Mouse (Mus musculus) limb, embryonic 12.5 days (tissue): ENCODE results near the gene Bpifb1. TPM values are rescaled to one million over a fixed set of nuclear protein-coding genes. Genes with fewer than 3 reads are reported as not detected.
"Not testable (repeated sequence)": the region's sequence is repeated elsewhere in the genome, so short reads cannot be mapped to it uniquely, and the experiment has no call there.

Source experiments
- ATAC-seq: fragments of 200-750 bp; cut with Nextera tagmentation; 2 replicates; pipeline ENCODE4 v1.8.0; 2017; ENCODE audit warnings: low read depth, moderate TSS enrichment; ENCODE audit not compliant: insufficient number of reproducible peaks, insufficient read depth, low FRiP score, low TSS enrichment
- H3K27ac ChIP-seq: fragments of 300-500 bp; sonication (generic); 2 replicates; pipeline ENCODE4 v1.5.1; 2016; ENCODE audit warnings: mild to moderate bottlenecking, moderate library complexity
- H3K27me3 ChIP-seq: fragments of 300-500 bp; sonication (generic); 2 replicates; pipeline ENCODE4 v1.6.1; 2016; ENCODE audit warnings: mild to moderate bottlenecking, moderate library complexity
- H3K36me3 ChIP-seq: fragments of 300-500 bp; sonication (generic); 2 replicates; pipeline ENCODE4 v1.6.1; 2016; ENCODE audit warnings: mild to moderate bottlenecking, moderate library complexity
- H3K4me1 ChIP-seq: fragments of 300-500 bp; sonication (generic); replicated peaks from 2 replicates; pipeline ENCODE4 v1.6.1; 2016
- H3K4me2 ChIP-seq: fragments of 300-500 bp; sonication (generic); 2 replicates; pipeline ENCODE4 v1.6.1; 2016; ENCODE audit warnings: mild to moderate bottlenecking, moderate library complexity
- H3K4me3 ChIP-seq: fragments of 300-500 bp; sonication (generic); replicated peaks from 2 replicates; pipeline ENCODE4 v1.5.1; 2016; ENCODE audit warnings: mild to moderate bottlenecking
- H3K9ac ChIP-seq: fragments of 300-500 bp; sonication (generic); replicated peaks from 2 replicates; pipeline ENCODE4 v1.6.1; 2016; ENCODE audit warnings: mild to moderate bottlenecking, moderate library complexity
- H3K9me3 ChIP-seq: fragments of 300-500 bp; sonication (generic); 2 replicates; pipeline ENCODE4 v1.6.1; 2016; ENCODE audit warnings: mild to moderate bottlenecking, moderate library complexity
- WGBS: fragments of 180-500 bp; shearing (Covaris S2); methylation state at CpG from one replicate; pipeline ENCODE4 v1.1.7; 2016; 5-methylcytosine and 5-hydroxymethylcytosine counted together
- polyA plus RNA-seq: library from polyadenylated mRNA; unstranded; fragments of >200 nt; fragmentation: Nextera tagmentation; extraction: Ambion mirVana; gene quantifications from 2 replicates; pipeline ENCODE4 v1.2.1, GENCODE M21; 2016

Gene Bpifb1
- polyA plus RNA-seq, 1 experiment from 2014 or later: not detected

GRCm38 (mm10) chr2:154255254-154255653 is 64.6 kb downstream of the Bpifb1 start:
- WGBS: 89% methylated on average over 2 of the region's 4 CpGs
- ATAC-seq, H3K27me3 ChIP-seq, H3K4me3 ChIP-seq, H3K27ac ChIP-seq, H3K36me3 ChIP-seq, H3K4me1 ChIP-seq, H3K9me3 ChIP-seq, H3K4me2 ChIP-seq, H3K9ac ChIP-seq: not testable (repeated sequence)

GRCm38 (mm10) chr2:154255770-154256169 is 65.2 kb downstream of the Bpifb1 start:
- WGBS: 81% methylated on average over 4 of the region's 4 CpGs
- Histone ChIP-seq H3K4me1 (no peaks in the 10 kb centered on the region), H3K9me3 (no peaks in the 10 kb centered on the region), H3K27me3 (no peaks in the 10 kb centered on the region), H3K27ac (no peak overlapping the region), H3K4me3 (no peak overlapping the region), H3K4me2 (no peak overlapping the region), H3K36me3 (no peaks in the 10 kb centered on the region), H3K9ac (no peak overlapping the region)
- ATAC-seq: no peak

DNA sequence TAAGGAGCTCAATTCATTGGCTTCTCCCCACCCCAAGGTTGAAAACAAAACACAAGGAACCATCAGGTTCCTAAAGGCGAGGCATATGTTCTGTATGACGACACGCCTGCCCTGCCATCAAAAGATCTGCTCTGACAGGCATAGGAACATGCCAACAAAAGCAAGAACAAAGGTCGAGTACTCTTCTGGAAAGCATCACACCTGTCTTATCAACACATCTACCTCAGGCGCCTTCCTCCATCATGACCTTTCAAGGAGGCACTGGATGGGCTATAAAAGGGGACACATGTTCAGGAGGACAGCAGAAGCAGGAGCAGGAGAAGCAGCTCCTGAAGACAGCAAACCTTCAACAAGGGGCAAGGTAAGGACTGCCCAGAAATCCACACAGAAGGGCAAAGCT is 66.9 kb downstream of the Bpifb1 start, which contains the start of gene Bpifb9a:
Bpifb9a (plus strand) TSS at position 301 of the 400 bp plus-strand sequence.
- WGBS: 84% methylated on average over 5 of the region's 5 CpGs
- H3K4me1 ChIP-seq, H3K9ac ChIP-seq, H3K4me2 ChIP-seq, H3K9me3 ChIP-seq, H3K27me3 ChIP-seq, ATAC-seq, H3K27ac ChIP-seq, H3K36me3 ChIP-seq, H3K4me3 ChIP-seq: not testable (repeated sequence)

DNA sequence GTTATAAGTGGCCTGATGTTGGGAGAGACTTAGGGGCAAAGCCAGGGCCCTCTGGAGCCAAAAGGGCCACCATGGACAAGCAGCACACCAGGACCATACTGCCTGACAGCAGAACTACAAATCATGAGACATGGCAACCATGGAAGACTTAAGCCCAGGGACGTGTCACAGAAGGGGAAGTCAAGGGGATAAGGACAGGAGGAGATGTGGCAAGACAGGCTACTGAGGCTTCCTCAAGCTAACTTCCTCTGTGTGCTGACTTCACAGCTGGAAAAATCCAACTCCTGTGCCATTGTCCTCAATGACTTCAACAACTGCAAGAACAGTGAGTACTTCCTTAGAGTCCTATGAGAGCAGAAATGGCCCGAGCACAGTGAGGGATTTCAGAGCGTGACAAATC is 73.8 kb downstream of the Bpifb1 start:
- not testable (repeated sequence) for H3K9ac ChIP-seq, H3K4me2 ChIP-seq, H3K4me1 ChIP-seq, H3K36me3 ChIP-seq, H3K9me3 ChIP-seq, ATAC-seq, H3K27me3 ChIP-seq, H3K4me3 ChIP-seq, H3K27ac ChIP-seq
- 80% methylated on average over 3 of the region's 3 CpGs for WGBS

Other genes starting within 250 kb of the Bpifb1 start
- gene Bpifa6, start 215.9 kb upstream of the Bpifb1 start, polyA plus RNA-seq: not detected in 2 replicates
- gene Bpifa2, start 182.6 kb upstream of the Bpifb1 start, polyA plus RNA-seq: not detected in 2 replicates
- gene Bpifa3, start 60.5 kb upstream of the Bpifb1 start, polyA plus RNA-seq: not detected in 2 replicates
- not detected in 2 replicates for gene Bpifa1, start 47.9 kb upstream of the Bpifb1 start, polyA plus RNA-seq
- gene Bpifa5, start 28.2 kb upstream of the Bpifb1 start, polyA plus RNA-seq: not detected in 2 replicates
- 0.17 TPM in 1 of 2 replicates, not detected in the other for gene Bpifb5, start 32.9 kb downstream of the Bpifb1 start, polyA plus RNA-seq
- not detected in 2 replicates for gene Bpifb9a, start 67.0 kb downstream of the Bpifb1 start, polyA plus RNA-seq
- gene Bpifb9b, start 116.4 kb downstream of the Bpifb1 start, polyA plus RNA-seq: not detected in 2 replicates
- 19.2 and 19.4 TPM in 2 replicates for gene Cdk5rap1, start 182.2 kb downstream of the Bpifb1 start, polyA plus RNA-seq
- gene Snta1, start 217.3 kb downstream of the Bpifb1 start, polyA plus RNA-seq: 7.5 and 8.3 TPM in 2 replicates
- gene Cbfa2t2, start 245.7 kb downstream of the Bpifb1 start, polyA plus RNA-seq: 50.6 and 57.8 TPM in 2 replicates